Mouse (Mus musculus): ENCODE measurements at regions not wholly inside any gene's neighbourhood (a gene's known extent, or its start where the extent isn't known, plus 50 kb on each side); places are given as distances from the start of the nearest gene placed in this dataset.
A peak's percentile ranks its signal among the peaks of the same experiment; 100 is the strongest.

GRCm38 (mm10) chr6:50926313-50926712 is 272.1 kb upstream of the Npvf start:
- DNase-seq: no peak
- Histone ChIP-seq H3K4me3 (replicated peaks; ENCODE audit: extremely low read depth, low read depth, low read length) (no peak overlapping the region), H3K4me1 (ENCODE audit: control insufficient read depth, insufficient read depth, low read length) (no peaks in the 10 kb centered on the region)
- WGBS: 80% methylated on average over 1 of the region's 1 CpGs
- TF ChIP-seq CTCF (IDR thresholded peaks at IDR 0.05; ENCODE audit: insufficient read depth, low read length) (no peak), POLR2A (IDR thresholded peaks at IDR 0.05; ENCODE audit: borderline replicate concordance, extremely low read depth, low read depth, low read length) (no peak)

GRCm38 (mm10) chr6:50929503-50929902 is 275.3 kb upstream of the Npvf start:
- no peak for DNase-seq
- Histone ChIP-seq H3K4me1 (ENCODE audit: control insufficient read depth, insufficient read depth, low read length) (no peaks in the 10 kb centered on the region), H3K4me3 (replicated peaks; ENCODE audit: extremely low read depth, low read depth, low read length) (no peak overlapping the region)
- 62% methylated on average over 9 of the region's 9 CpGs for WGBS
- no peak for TF ChIP-seq CTCF (IDR thresholded peaks at IDR 0.05; ENCODE audit: insufficient read depth, low read length)
- TF ChIP-seq POLR2A (IDR thresholded peaks at IDR 0.05; ENCODE audit: borderline replicate concordance, extremely low read depth, low read depth, low read length): no peak

- no peak for TF ChIP-seq POLR2A (IDR thresholded peaks at IDR 0.05; ENCODE audit: borderline replicate concordance, extremely low read depth, low read depth, low read length)
- no peak for TF ChIP-seq CTCF (IDR thresholded peaks at IDR 0.05; ENCODE audit: insufficient read depth, low read length)
- 93% methylated on average over 6 of the region's 6 CpGs for WGBS
Measured at GRCm38 (mm10) chr6:50933510-50933909, 279.3 kb upstream of the Npvf start.

GRCm38 (mm10) chr6:50934245-50934644 is 280.0 kb upstream of the Npvf start:
- Histone ChIP-seq H3K4me3 (replicated peaks; ENCODE audit: extremely low read depth, low read depth, low read length) (no peak overlapping the region), H3K4me1 (ENCODE audit: control insufficient read depth, insufficient read depth, low read length) (no peaks in the 10 kb centered on the region)
- WGBS: 65% methylated on average over 10 of the region's 10 CpGs
- no peak for DNase-seq
- TF ChIP-seq CTCF (IDR thresholded peaks at IDR 0.05; ENCODE audit: insufficient read depth, low read length) (no peak), POLR2A (IDR thresholded peaks at IDR 0.05; ENCODE audit: borderline replicate concordance, extremely low read depth, low read depth, low read length) (no peak)

More at GRCm38 (mm10) chr6:50933510-50933909, 279.3 kb upstream of the Npvf start:
- DNase-seq: no peak
- H3K4me1 ChIP-seq (ENCODE audit: control insufficient read depth, insufficient read depth, low read length): no peaks in the 10 kb centered on the region
- H3K4me3 ChIP-seq (replicated peaks; ENCODE audit: extremely low read depth, low read depth, low read length): no peak overlapping the region

GRCm38 (mm10) chr6:50936306-50936705 is 282.1 kb upstream of the Npvf start:
- Histone ChIP-seq H3K4me3 (replicated peaks; ENCODE audit: extremely low read depth, low read depth, low read length) (no peak overlapping the region), H3K4me1 (ENCODE audit: control insufficient read depth, insufficient read depth, low read length) (no peaks in the 10 kb centered on the region)
- TF ChIP-seq POLR2A (IDR thresholded peaks at IDR 0.05; ENCODE audit: borderline replicate concordance, extremely low read depth, low read depth, low read length) (no peak), CTCF (IDR thresholded peaks at IDR 0.05; ENCODE audit: insufficient read depth, low read length) (no peak)
- 81% methylated on average over 8 of the region's 8 CpGs for WGBS
- DNase-seq: no peak

- TF ChIP-seq CTCF (IDR thresholded peaks at IDR 0.05; ENCODE audit: insufficient read depth, low read length) (peak; percentile 99), POLR2A (IDR thresholded peaks at IDR 0.05; ENCODE audit: borderline replicate concordance, extremely low read depth, low read depth, low read length) (no peak)
- H3K4me1 ChIP-seq (ENCODE audit: control insufficient read depth, insufficient read depth, low read length): no peaks in the 10 kb centered on the region
- no peak overlapping the region for H3K4me3 ChIP-seq (replicated peaks; ENCODE audit: extremely low read depth, low read depth, low read length)
- DNase-seq: peak; percentile 69
- 26% methylated on average over 9 of the region's 9 CpGs for WGBS
Measured at GRCm38 (mm10) chr6:50937094-50937493, 282.9 kb upstream of the Npvf start.

GRCm38 (mm10) chr6:50938879-50939278 is 284.6 kb upstream of the Npvf start:
- no peaks in the 10 kb centered on the region for H3K4me1 ChIP-seq (ENCODE audit: control insufficient read depth, insufficient read depth, low read length)
- DNase-seq: peak; percentile 10
- WGBS: 17% methylated on average over 7 of the region's 7 CpGs
- TF ChIP-seq CTCF (IDR thresholded peaks at IDR 0.05; ENCODE audit: insufficient read depth, low read length): peak; percentile 49
- no peak for TF ChIP-seq POLR2A (IDR thresholded peaks at IDR 0.05; ENCODE audit: borderline replicate concordance, extremely low read depth, low read depth, low read length)
- H3K4me3 ChIP-seq (replicated peaks; ENCODE audit: extremely low read depth, low read depth, low read length): no peak overlapping the region

GRCm38 (mm10) chr6:50939440-50939839 is 285.2 kb upstream of the Npvf start:
- 51% methylated on average over 2 of the region's 2 CpGs for WGBS
- H3K4me3 ChIP-seq (replicated peaks; ENCODE audit: extremely low read depth, low read depth, low read length): no peak overlapping the region
- DNase-seq: no peak
- TF ChIP-seq CTCF (IDR thresholded peaks at IDR 0.05; ENCODE audit: insufficient read depth, low read length): 0 out of 2 replicates have a peak, but pooled peaks have one; percentile 25
- TF ChIP-seq POLR2A (IDR thresholded peaks at IDR 0.05; ENCODE audit: borderline replicate concordance, extremely low read depth, low read depth, low read length): no peak
- H3K4me1 ChIP-seq (ENCODE audit: control insufficient read depth, insufficient read depth, low read length): no peaks in the 10 kb centered on the region

GRCm38 (mm10) chr6:50940118-50940517 is 285.9 kb upstream of the Npvf start:
- TF ChIP-seq CTCF (IDR thresholded peaks at IDR 0.05; ENCODE audit: insufficient read depth, low read length) (peak; percentile 59; the same call in 1 of the 2 replicates), POLR2A (IDR thresholded peaks at IDR 0.05; ENCODE audit: borderline replicate concordance, extremely low read depth, low read depth, low read length) (no peak)
- WGBS: 26% methylated on average over 1 of the region's 1 CpGs
- no peak for DNase-seq
- H3K4me3 ChIP-seq (replicated peaks; ENCODE audit: extremely low read depth, low read depth, low read length): no peak overlapping the region
- H3K4me1 ChIP-seq (ENCODE audit: control insufficient read depth, insufficient read depth, low read length): no peaks in the 10 kb centered on the region

- WGBS: 81% methylated on average over 10 of the region's 10 CpGs
- Histone ChIP-seq H3K4me1 (ENCODE audit: control insufficient read depth, insufficient read depth, low read length) (no peaks in the 10 kb centered on the region), H3K4me3 (replicated peaks; ENCODE audit: extremely low read depth, low read depth, low read length) (no peak overlapping the region)
- DNase-seq: no peak
- no peak for TF ChIP-seq CTCF (IDR thresholded peaks at IDR 0.05; ENCODE audit: insufficient read depth, low read length)
- TF ChIP-seq POLR2A (IDR thresholded peaks at IDR 0.05; ENCODE audit: borderline replicate concordance, extremely low read depth, low read depth, low read length): no peak
Measured at GRCm38 (mm10) chr6:50940641-50941398, 286.6 kb upstream of the Npvf start.

Measured in lung, adult 2 months (tissue).